Mouse (Mus musculus) limb, embryonic 11.5 days (tissue): ENCODE results near the gene Eci1. TPM values are rescaled to one million over a fixed set of nuclear protein-coding genes. Genes with fewer than 3 reads are reported as not detected.

Experiments used
- ATAC-seq: fragments of 200-750 bp; cut with Nextera tagmentation; 2 replicates; pipeline ENCODE4 v1.8.0; 2017; ENCODE audit warnings: low read depth; ENCODE audit not compliant: insufficient number of reproducible peaks, low FRiP score, low TSS enrichment
- DNase-seq: peaks from one replicate; pipeline ENCODE4 v3.0.0-alpha.2; 2015; ENCODE audit warnings: low spot score
- H3K27ac ChIP-seq: fragments of 300-500 bp; sonication (generic); replicated peaks from 2 replicates; pipeline ENCODE4 v1.5.1; 2014; ENCODE audit warnings: low read depth, mild to moderate bottlenecking, low read length
- H3K27me3 ChIP-seq: fragments of 300-500 bp; sonication (generic); 2 replicates; pipeline ENCODE4 v1.6.1; 2014; ENCODE audit warnings: mild to moderate bottlenecking, low read length, mixed read lengths; ENCODE audit not compliant: control insufficient read depth, insufficient read depth
- H3K36me3 ChIP-seq: fragments of 300-500 bp; sonication (generic); 2 replicates; pipeline ENCODE4 v1.6.1; 2014; ENCODE audit warnings: mild to moderate bottlenecking, low read length, moderate library complexity, mixed read lengths; ENCODE audit not compliant: control insufficient read depth, insufficient read depth
- H3K4me1 ChIP-seq: fragments of 300-500 bp; sonication (generic); 2 replicates; pipeline ENCODE4 v1.6.1; 2014; ENCODE audit warnings: low read length, mixed read lengths; ENCODE audit not compliant: control insufficient read depth, insufficient read depth
- H3K4me2 ChIP-seq: fragments of 300-500 bp; sonication (generic); 2 replicates; pipeline ENCODE4 v1.6.1; 2014; ENCODE audit warnings: low read depth, mild to moderate bottlenecking, moderate library complexity; ENCODE audit not compliant: severe bottlenecking
- H3K4me3 ChIP-seq: fragments of 300-500 bp; sonication (generic); 2 replicates; pipeline ENCODE4 v1.5.1; 2014; ENCODE audit warnings: low read depth, low read length
- H3K9ac ChIP-seq: fragments of 300-500 bp; sonication (generic); 2 replicates; pipeline ENCODE4 v1.6.1; 2014; ENCODE audit warnings: mild to moderate bottlenecking, low read length
- H3K9me3 ChIP-seq: fragments of 300-500 bp; sonication (generic); 2 replicates; pipeline ENCODE4 v1.6.1; 2016; ENCODE audit warnings: low read length; ENCODE audit not compliant: control insufficient read depth
- WGBS: fragments of 180-500 bp; shearing (Covaris S2); extraction: QIAGEN DNeasy Blood & Tissue Kit; methylation state at CpG from one replicate; pipeline ENCODE4 v1.1.7; 2014; 5-methylcytosine and 5-hydroxymethylcytosine counted together
- polyA plus RNA-seq: library from polyadenylated mRNA; unstranded; fragments of >200 nt; fragmentation: Nextera tagmentation; extraction: Ambion mirVana; gene quantifications from 2 replicates; pipeline ENCODE4 v1.2.1, GENCODE M21; 2014

Gene Eci1
- polyA plus RNA-seq, 1 experiment from 2014 or later: 90.0 TPM

DNA sequence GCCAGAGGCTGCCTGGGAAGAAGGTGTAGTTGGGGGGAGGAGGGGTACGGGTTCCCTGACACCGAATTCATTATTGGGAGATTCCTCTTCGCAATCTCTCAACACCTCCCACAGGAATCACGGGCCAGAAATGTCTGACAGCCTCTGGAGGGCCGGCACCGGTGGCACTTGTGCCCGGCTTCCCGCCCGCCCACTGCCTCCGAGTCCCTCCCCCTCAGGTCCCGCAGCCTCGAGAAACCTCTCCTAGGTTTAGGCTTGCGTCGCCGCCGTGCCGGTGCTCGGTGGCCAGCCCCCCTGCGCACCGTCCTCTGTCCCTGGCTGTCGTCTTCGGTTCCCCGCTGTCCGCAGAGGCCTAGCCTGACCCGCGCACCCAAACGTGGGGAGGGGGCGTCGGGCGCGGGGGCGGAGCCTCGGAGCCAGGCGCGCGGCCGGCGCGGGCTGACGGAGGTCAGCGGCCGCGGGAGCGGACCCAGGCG, 61.8 kb downstream of the Eci1 start, which contains the start of gene Caskin1:
Caskin1 (plus strand) TSS at position 416 of the 476 bp plus-strand sequence.
- WGBS: under 1% methylated on average over 40 of the region's 45 CpGs

DNA sequence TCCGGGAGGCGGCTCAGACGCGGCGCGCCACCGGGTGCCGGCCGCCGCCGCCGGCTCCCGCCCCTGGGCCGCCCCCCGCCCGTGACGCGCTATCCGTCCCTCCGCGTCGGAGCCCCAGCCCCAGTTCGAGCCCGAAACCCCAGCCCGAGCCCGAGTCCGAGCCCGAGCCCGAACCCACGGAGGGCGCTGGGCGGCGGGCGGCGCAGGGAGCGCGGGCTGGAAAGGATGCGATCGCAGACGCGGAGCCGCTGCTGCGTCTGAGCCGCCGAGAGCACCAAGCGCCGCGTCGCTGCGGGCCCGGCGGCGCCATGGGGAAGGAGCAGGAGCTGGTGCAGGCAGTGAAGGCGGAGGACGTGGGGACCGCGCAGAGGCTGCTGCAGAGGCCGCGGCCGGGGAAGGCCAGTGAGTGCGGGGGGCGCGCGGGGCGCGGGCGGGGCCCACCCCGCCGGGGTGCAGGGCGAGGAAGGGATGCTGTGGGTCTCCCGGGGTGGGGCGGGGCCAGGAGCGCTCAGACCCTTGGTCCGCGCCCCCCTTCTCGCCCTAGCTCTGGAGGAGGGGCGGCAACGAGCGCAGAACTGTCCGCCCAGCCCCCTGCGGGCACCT, 62.3 kb downstream of the Eci1 start:
- peak overlapping the region; percentile 80 for H3K4me2 ChIP-seq
- no peaks in the 10 kb centered on the region for H3K9me3 ChIP-seq
- peak overlapping the region; percentile 82 for H3K4me3 ChIP-seq
- DNase-seq (peak; percentile 61), ATAC-seq (peak; percentile 36)
- no peak overlapping the region for H3K27ac ChIP-seq
- no peaks in the 10 kb centered on the region for H3K36me3 ChIP-seq
- peak overlapping the region; percentile 78 for H3K9ac ChIP-seq
- WGBS: 1% methylated on average over 60 of the region's 81 CpGs
- H3K4me1 ChIP-seq: peaks cover 12% of the 10 kb centered on the region
- peaks cover 9% of the 10 kb centered on the region for H3K27me3 ChIP-seq

More for the DNA sequence above, 61.8 kb downstream of the Eci1 start, which contains the start of gene Caskin1:
- Histone ChIP-seq H3K9ac (peak within 1 kb of the TSS; percentile 78), H3K9me3 (no peaks in the 10 kb centered on the region), H3K27ac (no peak within 1 kb of the TSS), H3K27me3 (peaks cover 9% of the 10 kb centered on the region), H3K4me2 (peak within 1 kb of the TSS; percentile 80), H3K4me1 (peaks cover 12% of the 10 kb centered on the region), H3K4me3 (peak within 1 kb of the TSS; percentile 82), H3K36me3 (no peaks in the 10 kb centered on the region)
- peak; percentile 73 for ATAC-seq
- peak; percentile 53 for DNase-seq

Other genes with a start within 250 kb of the Eci1 start
- 5.0 and 5.2 TPM in 2 replicates for gene Tbc1d24, start 221.1 kb upstream of the Eci1 start, polyA plus RNA-seq
- gene Ntn3, start 217.1 kb upstream of the Eci1 start, polyA plus RNA-seq: 9.2 and 9.5 TPM in 2 replicates
- gene Tedc2, start 205.8 kb upstream of the Eci1 start, polyA plus RNA-seq: 21.9 and 23.4 TPM in 2 replicates
- gene Ccnf, start 175.2 kb upstream of the Eci1 start, polyA plus RNA-seq: 103 and 108 TPM in 2 replicates
- gene Abca17, start 75.6 kb upstream of the Eci1 start, polyA plus RNA-seq: not detected in 2 replicates
- gene Abca3, start 74.7 kb upstream of the Eci1 start, polyA plus RNA-seq: 3.0 and 4.0 TPM in 2 replicates
- 409 and 410 TPM in 2 replicates for gene Rnps1, start 12.1 kb upstream of the Eci1 start, polyA plus RNA-seq
- gene Dnase1l2, start 16.5 kb downstream of the Eci1 start, polyA plus RNA-seq: 1.7 and 2.4 TPM in 2 replicates
- 23.9 and 26.3 TPM in 2 replicates for gene E4f1, start 43.7 kb downstream of the Eci1 start, polyA plus RNA-seq
- 64.1 and 67.3 TPM in 2 replicates for gene Pgp, start 43.8 kb downstream of the Eci1 start, polyA plus RNA-seq
- gene Bricd5, start 47.2 kb downstream of the Eci1 start, polyA plus RNA-seq: 0.21 and 0.51 TPM in 2 replicates
- 30.3 and 36.2 TPM in 2 replicates for gene Mlst8, start 52.4 kb downstream of the Eci1 start, polyA plus RNA-seq
- 2.3 and 2.5 TPM in 2 replicates for gene Caskin1, start 62.0 kb downstream of the Eci1 start, polyA plus RNA-seq
- gene Traf7, start 101.3 kb downstream of the Eci1 start, polyA plus RNA-seq: 89.3 and 102 TPM in 2 replicates
- gene Rab26, start 107.6 kb downstream of the Eci1 start, polyA plus RNA-seq: 1.8 and 3.1 TPM in 2 replicates
- 20.8 and 22.5 TPM in 2 replicates for gene Pkd1, start 123.2 kb downstream of the Eci1 start, polyA plus RNA-seq
- gene Tsc2, start 206.0 kb downstream of the Eci1 start, polyA plus RNA-seq: 62.7 and 66.8 TPM in 2 replicates
- 19.5 and 23.2 TPM in 2 replicates for gene Nthl1, start 206.0 kb downstream of the Eci1 start, polyA plus RNA-seq
- gene Slc9a3r2, start 223.7 kb downstream of the Eci1 start, polyA plus RNA-seq: 59.3 and 60.4 TPM in 2 replicates
- gene Npw, start 231.8 kb downstream of the Eci1 start, polyA plus RNA-seq: 0.31 and 0.54 TPM in 2 replicates
- 36.3 and 42.0 TPM in 2 replicates for gene Zfp598, start 243.0 kb downstream of the Eci1 start, polyA plus RNA-seq